Comparison of ENCODE assay signal across 21 mouse cellular contexts in genomic region chr13:81630566-81630965, GRCm38 (mm10). TPM values are rescaled to one million over a fixed set of nuclear protein-coding genes. Genes with fewer than 3 reads are reported as not detected.
DNase-seq lines count a peak whose midpoint lies in the region; ATAC-seq lines count a peak whose summit lies in the region.
"Had no signal": no experiment of that assay in that cellular context is flagged by ENCODE, and none has a peak within 500 bp of the region (broad histone marks: within the 10 kb centered on the region; RNA-seq: fewer than 3 reads in every experiment).

No protein-coding gene starts in this region.

- no peak for ATAC-seq in midbrain, embryonic 15.5 days (replicated peaks)
- no peak for ATAC-seq in embryonic facial prominence, embryonic 14.5 days (ENCODE audit: low read depth)
- ATAC-seq in forebrain, embryonic 16.5 days: no peak
- ATAC-seq in neural tube, embryonic 12.5 days (ENCODE audit: low FRiP score, low read depth): no peak
- ATAC-seq: activated CD4-positive, CD25-positive, alpha-beta regulatory T cell, adult 4 months; intestine, postnatal 0 days had no signal

- H3K4me3 ChIP-seq in midbrain, embryonic 10.5 days: peak overlapping the region; percentile 92
- H3K4me3 ChIP-seq in midbrain, embryonic 15.5 days: no peak overlapping the region
- H3K4me3 ChIP-seq in embryonic facial prominence, embryonic 14.5 days (ENCODE audit: low read depth, low read length): no peak overlapping the region
- H3K4me3 ChIP-seq in forebrain, embryonic 16.5 days (replicated peaks; ENCODE audit: low read length): no peak overlapping the region
- peak overlapping the region; percentile 5; the same call in 1 of the 2 replicates for H3K4me3 ChIP-seq in neural tube, embryonic 12.5 days
- H3K4me3 ChIP-seq: heart, embryonic 12.5 days; layer of hippocampus, adult 2 months had no signal

- WGBS in midbrain, embryonic 10.5 days: 15% methylated on average over 5 of the region's 5 CpGs
- 11% methylated on average over 5 of the region's 5 CpGs for WGBS in midbrain, embryonic 15.5 days
- 33% methylated on average over 5 of the region's 5 CpGs for WGBS in embryonic facial prominence, embryonic 14.5 days
- WGBS in forebrain, embryonic 16.5 days: 4% methylated on average over 5 of the region's 5 CpGs
- WGBS in neural tube, embryonic 12.5 days: 24% methylated on average over 5 of the region's 5 CpGs

- DNase-seq in midbrain, embryonic 10.5 days (ENCODE audit: low spot score): no peak
- no peak for DNase-seq in embryonic facial prominence, embryonic 14.5 days (ENCODE audit: low spot score)
- no peak for DNase-seq in urinary bladder, postnatal 4 days (ENCODE audit: low spot score in 2 of 2)
- DNase-seq in liver: no peak
- no peak for DNase-seq in heart, postnatal 14 days
- DNase-seq: adrenal gland, postnatal 14 days; cerebellum, adult 2 months; gastrocnemius, postnatal 25 days; heart, postnatal 4 days; lung, adult 18-20 months; lung, postnatal 4 days; right cerebral cortex, postnatal 25 days had no signal

- H3K27ac ChIP-seq in midbrain, embryonic 10.5 days (replicated peaks): peak overlapping the region; percentile 96
- no peak overlapping the region for H3K27ac ChIP-seq in midbrain, embryonic 15.5 days
- H3K27ac ChIP-seq in embryonic facial prominence, embryonic 14.5 days (replicated peaks; ENCODE audit: low read depth, low read length): no peak overlapping the region
- H3K27ac ChIP-seq in forebrain, embryonic 16.5 days (ENCODE audit: low read length): no peak overlapping the region
- H3K27ac ChIP-seq in neural tube, embryonic 12.5 days: no peak overlapping the region
- H3K27ac ChIP-seq: layer of hippocampus, adult 2 months; stomach, postnatal 0 days had no signal

- peaks cover 95% of the 10 kb centered on the region for H3K4me1 ChIP-seq in midbrain, embryonic 10.5 days
- H3K4me1 ChIP-seq in midbrain, embryonic 15.5 days: peaks cover 16% of the 10 kb centered on the region
- H3K4me1 ChIP-seq in embryonic facial prominence, embryonic 14.5 days (ENCODE audit: control insufficient read depth, insufficient read depth, low read length): no peaks in the 10 kb centered on the region; the same call in 1 of the 2 replicates
- peaks cover 20% of the 10 kb centered on the region for H3K4me1 ChIP-seq in forebrain, embryonic 16.5 days (replicated peaks; ENCODE audit: control insufficient read depth, insufficient read depth, low read length)
- peaks cover 9% of the 10 kb centered on the region for H3K4me1 ChIP-seq in neural tube, embryonic 12.5 days

- no peaks in the 10 kb centered on the region for H3K27me3 ChIP-seq in midbrain, embryonic 10.5 days (ENCODE audit: low read depth, poor library complexity, severe bottlenecking)
- H3K27me3 ChIP-seq in midbrain, embryonic 15.5 days (replicated peaks): no peaks in the 10 kb centered on the region; the same call in 1 of the 2 replicates
- H3K27me3 ChIP-seq in embryonic facial prominence, embryonic 14.5 days (replicated peaks; ENCODE audit: control insufficient read depth, insufficient read depth, low read length): peaks cover 24% of the 10 kb centered on the region
- no peaks in the 10 kb centered on the region for H3K27me3 ChIP-seq in forebrain, embryonic 16.5 days (replicated peaks; ENCODE audit: control insufficient read depth, insufficient read depth, low read length)
- no peaks in the 10 kb centered on the region for H3K27me3 ChIP-seq in neural tube, embryonic 12.5 days (replicated peaks)

- H3K9me3 ChIP-seq in midbrain, embryonic 10.5 days (replicated peaks): no peaks in the 10 kb centered on the region
- no peaks in the 10 kb centered on the region for H3K9me3 ChIP-seq in midbrain, embryonic 15.5 days
- no peaks in the 10 kb centered on the region for H3K9me3 ChIP-seq in embryonic facial prominence, embryonic 14.5 days (ENCODE audit: control insufficient read depth, low read length)
- H3K9me3 ChIP-seq in forebrain, embryonic 16.5 days (ENCODE audit: control insufficient read depth, low read length): no peaks in the 10 kb centered on the region
- no peaks in the 10 kb centered on the region for H3K9me3 ChIP-seq in neural tube, embryonic 12.5 days
- H3K9me3 ChIP-seq: heart, embryonic 12.5 days had no signal

- 0 out of 2 replicates have a peak, but pooled peaks cover 3% of the 10 kb centered on the region for H3K36me3 ChIP-seq in midbrain, embryonic 10.5 days
- no peaks in the 10 kb centered on the region for H3K36me3 ChIP-seq in midbrain, embryonic 15.5 days (replicated peaks)
- no peaks in the 10 kb centered on the region for H3K36me3 ChIP-seq in embryonic facial prominence, embryonic 14.5 days (ENCODE audit: control insufficient read depth, insufficient read depth, low read length)
- H3K36me3 ChIP-seq in forebrain, embryonic 16.5 days (ENCODE audit: control insufficient read depth, insufficient read depth): no peaks in the 10 kb centered on the region
- H3K36me3 ChIP-seq in neural tube, embryonic 12.5 days: no peaks in the 10 kb centered on the region
- H3K36me3 ChIP-seq: heart, embryonic 12.5 days had no signal

- H3K9ac ChIP-seq in midbrain, embryonic 15.5 days: no peak overlapping the region
- H3K9ac ChIP-seq in embryonic facial prominence, embryonic 14.5 days (ENCODE audit: low read depth, low read length): no peak overlapping the region
- no peak overlapping the region for H3K9ac ChIP-seq in forebrain, embryonic 16.5 days (replicated peaks; ENCODE audit: low read depth, low read length)
- H3K9ac ChIP-seq in neural tube, embryonic 12.5 days: no peak overlapping the region
- H3K9ac ChIP-seq: heart, embryonic 12.5 days had no signal

- intact Hi-C loops in heart, postnatal 14 days (cut with DNase I): no loop called here

- H3K4me2 ChIP-seq in midbrain, embryonic 15.5 days: no peak overlapping the region
- peak overlapping the region; percentile 7; the same call in 1 of the 2 replicates for H3K4me2 ChIP-seq in embryonic facial prominence, embryonic 14.5 days (ENCODE audit: low read depth, low read length)
- H3K4me2 ChIP-seq in forebrain, embryonic 16.5 days (ENCODE audit: low read length): peak overlapping the region; percentile 34
- peak overlapping the region; percentile 52 for H3K4me2 ChIP-seq in neural tube, embryonic 12.5 days (replicated peaks)
- H3K4me2 ChIP-seq: heart, embryonic 12.5 days had no signal

RNA-seq across cellular contexts. Expression of gene Adgrv1, which starts 2.4 kb away (rescaled TPM):
- 47.3 and 51.2 TPM in 2 replicates for polyA plus RNA-seq in midbrain, embryonic 10.5 days (2016; fragmentation: Nextera tagmentation; extraction: Ambion mirVana)
- 9.5 and 9.7 TPM in 2 replicates for polyA plus RNA-seq in midbrain, embryonic 15.5 days (2015; fragmentation: Nextera tagmentation; extraction: Ambion mirVana)
- 0.61 and 1.6 TPM in 2 replicates for polyA plus RNA-seq in embryonic facial prominence, embryonic 14.5 days (2014; fragmentation: Nextera tagmentation; extraction: Ambion mirVana)
- 11.5 and 14.2 TPM in 2 replicates for polyA plus RNA-seq in forebrain, embryonic 16.5 days (2015; fragmentation: Nextera tagmentation; extraction: Ambion mirVana)
- 33.7 and 40.8 TPM in 2 replicates for polyA plus RNA-seq in neural tube, embryonic 12.5 days (2016; fragmentation: Nextera tagmentation; extraction: Ambion mirVana)
- under 1 TPM; 0.14 to 0.34 TPM for total RNA-seq in heart, postnatal 14 days (2021)
- total RNA-seq: common myeloid progenitor, adult 5-6 weeks had no signal

RNA-seq across cellular contexts. Expression of gene Lysmd3, which starts 26.9 kb away (rescaled TPM):
- 26.4 and 26.8 TPM in 2 replicates for polyA plus RNA-seq in midbrain, embryonic 10.5 days (2016; fragmentation: Nextera tagmentation; extraction: Ambion mirVana)
- polyA plus RNA-seq in midbrain, embryonic 15.5 days (2015; fragmentation: Nextera tagmentation; extraction: Ambion mirVana): 17.5 and 17.9 TPM in 2 replicates
- 34.7 and 36.7 TPM in 2 replicates for polyA plus RNA-seq in embryonic facial prominence, embryonic 14.5 days (2014; fragmentation: Nextera tagmentation; extraction: Ambion mirVana)
- 20.3 and 27.9 TPM in 2 replicates for polyA plus RNA-seq in forebrain, embryonic 16.5 days (2015; fragmentation: Nextera tagmentation; extraction: Ambion mirVana)
- 23.2 and 26.6 TPM in 2 replicates for polyA plus RNA-seq in neural tube, embryonic 12.5 days (2016; fragmentation: Nextera tagmentation; extraction: Ambion mirVana)
- 10 to 100 TPM; 13.1 to 19.0 TPM for total RNA-seq in heart, postnatal 14 days (2021)

Comparison
In these comparisons a context has a peak if more than half of its experiments do, and no peak if none do; other contexts are left out.
1. H3K4me3 ChIP-seq: peak in midbrain, embryonic 10.5 days (single experiment) and neural tube, embryonic 12.5 days (single experiment); none in midbrain, embryonic 15.5 days (single experiment), embryonic facial prominence, embryonic 14.5 days (single experiment) and forebrain, embryonic 16.5 days (single experiment).